Mouse (Mus musculus) regulatory T cell (primary cell): ENCODE data around the gene Cdkn1b.

Experiments used
- in situ Hi-C: fragments of 300-600 bp; cut with MboI, MseI; formaldehyde crosslinking; loops from one replicate; pipeline ENCODE4 v1.15.1; 2025; ENCODE audit warnings: high pct_unique_total_duplicates

The Cdkn1b gene

DNA sequence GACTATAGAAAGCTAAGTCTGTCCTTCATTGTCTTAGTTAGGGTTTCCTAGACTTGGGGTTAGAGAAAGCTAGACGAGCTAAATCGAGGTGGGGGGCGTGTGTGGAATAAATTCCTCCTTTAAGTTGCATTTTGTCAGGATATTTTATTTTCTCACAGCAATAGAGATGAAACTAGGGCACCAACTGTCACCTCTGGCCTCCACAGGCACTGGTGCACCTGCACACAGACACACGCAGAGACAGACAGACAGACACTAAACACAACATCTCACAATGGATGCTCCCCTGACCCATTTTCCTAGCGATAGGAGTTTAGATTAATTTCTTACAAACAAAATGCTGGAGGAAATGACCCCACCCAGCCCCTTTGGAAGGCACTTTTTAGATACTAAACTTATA lies 46.5 kb downstream of the Cdkn1b start:
- in situ Hi-C loops = no loop called here

DNA sequence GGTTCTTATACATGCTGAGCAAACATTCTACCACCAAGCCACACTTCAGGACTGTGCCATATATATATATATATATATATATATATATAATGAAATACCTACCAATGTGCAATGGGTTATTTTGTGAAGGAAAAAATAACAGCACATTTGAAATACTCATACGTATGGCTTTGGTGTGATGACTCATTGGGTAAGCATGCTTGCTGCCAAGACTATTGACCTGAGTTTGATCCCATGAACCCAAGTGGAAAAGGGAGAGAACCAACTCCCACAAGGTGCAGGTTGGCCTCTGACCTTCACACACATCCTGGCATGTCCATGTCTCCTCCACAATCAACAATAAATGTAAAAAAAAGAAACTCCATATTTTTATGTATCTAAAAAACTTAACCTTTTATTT lies 48.1 kb downstream of the Cdkn1b start:
- in situ Hi-C loops = no loop called here

DNA sequence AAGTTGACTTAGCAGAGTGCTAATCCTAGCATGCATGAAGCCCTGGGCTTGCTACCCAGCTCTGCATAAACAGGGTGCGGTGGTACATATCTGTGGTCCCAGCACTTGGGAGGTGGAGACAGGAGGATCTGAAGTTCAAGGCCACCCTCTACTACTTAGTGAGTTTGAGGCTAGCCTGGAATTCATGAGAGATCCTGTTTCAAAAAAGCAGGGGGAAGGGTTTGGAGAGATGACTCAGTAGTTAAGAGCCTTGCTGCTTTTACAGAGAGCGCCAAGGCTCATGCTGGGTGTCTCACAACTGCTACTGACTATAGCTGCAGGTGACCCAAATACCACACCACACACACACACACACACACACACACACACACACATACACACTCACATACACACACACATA lies 49.3 kb downstream of the Cdkn1b start:
- in situ Hi-C loops = no loop called here

DNA sequence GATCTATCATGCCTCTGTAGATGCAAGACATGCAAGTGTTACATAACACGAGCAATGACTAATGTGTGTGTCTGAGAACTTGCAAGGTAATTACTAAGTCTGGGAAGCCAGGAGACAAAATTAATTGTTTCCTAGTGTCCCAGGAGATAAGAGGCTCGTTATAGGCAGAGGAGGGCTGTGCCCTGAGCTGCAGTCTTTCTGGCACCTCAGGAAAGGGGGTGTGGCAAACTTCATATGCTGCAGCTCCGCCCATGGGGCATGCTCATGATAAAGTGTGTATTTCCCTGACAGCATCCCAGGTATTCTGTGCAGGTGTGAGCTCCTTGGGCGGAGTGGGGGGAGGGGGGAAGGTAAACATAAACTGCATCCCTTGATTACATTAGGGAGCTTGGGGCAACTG lies 51.9 kb downstream of the Cdkn1b start:
- in situ Hi-C loops = no loop called here
